Mouse (Mus musculus) forebrain, embryonic 14.5 days (tissue): ENCODE results near the gene Rbm47. TPM values are rescaled to one million over a fixed set of nuclear protein-coding genes. Genes with fewer than 3 reads are reported as not detected.

ENCODE experiments used
- ATAC-seq: fragments of 200-750 bp; cut with Nextera tagmentation; 2 replicates; pipeline ENCODE4 v1.8.0; 2017; ENCODE audit warnings: mild to moderate bottlenecking, moderate library complexity
- DNase-seq: peaks from one replicate; pipeline ENCODE4 v3.0.0-alpha.2; 2015; ENCODE audit warnings: low spot score
- H3K27ac ChIP-seq: fragments of 300-500 bp; sonication (generic); 2 replicates; pipeline ENCODE4 v1.5.1; 2014; ENCODE audit warnings: low read depth, mild to moderate bottlenecking, control low read depth, low read length, moderate library complexity
- H3K27me3 ChIP-seq: fragments of 300-500 bp; sonication (generic); replicated peaks from 2 replicates; pipeline ENCODE4 v1.6.1; 2014; ENCODE audit warnings: low read length, control low read depth, mixed read lengths; ENCODE audit not compliant: control insufficient read depth, insufficient read depth
- H3K36me3 ChIP-seq: fragments of 300-500 bp; sonication (generic); 2 replicates; pipeline ENCODE4 v1.6.1; 2014; ENCODE audit warnings: low read length, control low read depth; ENCODE audit not compliant: control insufficient read depth, insufficient read depth
- H3K4me1 ChIP-seq: fragments of 300-500 bp; sonication (generic); 2 replicates; pipeline ENCODE4 v1.6.1; 2014; ENCODE audit warnings: antibody characterized with exemption, low read length, control low read depth; ENCODE audit not compliant: control insufficient read depth, insufficient read depth
- H3K4me2 ChIP-seq: fragments of 300-500 bp; sonication (generic); 2 replicates; pipeline ENCODE4 v1.6.1; 2014; ENCODE audit warnings: mild to moderate bottlenecking, control low read depth, low read length
- H3K4me3 ChIP-seq: fragments of 300-500 bp; sonication (generic); 2 replicates; pipeline ENCODE4 v1.5.1; 2014; ENCODE audit warnings: low read depth, low read length, control low read depth
- H3K9ac ChIP-seq: fragments of 300-500 bp; sonication (generic); 2 replicates; pipeline ENCODE4 v1.6.1; 2014; ENCODE audit warnings: mild to moderate bottlenecking, low read length, control low read depth, moderate library complexity
- H3K9me3 ChIP-seq: fragments of 300-500 bp; sonication (generic); replicated peaks from 2 replicates; pipeline ENCODE4 v1.6.1; 2016; ENCODE audit warnings: low read length, control low read depth, mixed read lengths; ENCODE audit not compliant: control insufficient read depth
- WGBS: fragments of 180-500 bp; shearing (Covaris S2); extraction: QIAGEN DNeasy Blood & Tissue Kit; methylation state at CpG from one replicate; pipeline ENCODE4 v1.1.7; 2014; 5-methylcytosine and 5-hydroxymethylcytosine counted together
- polyA plus RNA-seq: library from polyadenylated mRNA; unstranded; fragments of >200 nt; fragmentation: Nextera tagmentation; extraction: Ambion mirVana; gene quantifications from 2 replicates; pipeline ENCODE4 v1.2.1, GENCODE M21; 2014

Rbm47 gene
- polyA plus RNA-seq, 1 experiment from 2014 or later: 2.2 TPM

- Histone ChIP-seq H3K36me3 (no peaks in the 10 kb centered on the region), H3K27me3 (no peaks in the 10 kb centered on the region), H3K9me3 (no peaks in the 10 kb centered on the region), H3K4me3 (no peak overlapping the region), H3K9ac (no peak overlapping the region), H3K4me2 (no peak overlapping the region), H3K27ac (no peak overlapping the region), H3K4me1 (no peaks in the 10 kb centered on the region)
- ATAC-seq (no peak), DNase-seq (no peak)
- 94% methylated on average over 5 of the region's 5 CpGs for WGBS
Measured at GRCm38 (mm10) chr5:66028232-66028631, 144.7 kb downstream of the Rbm47 start.

GRCm38 (mm10) chr5:66027206-66027605 is 145.7 kb downstream of the Rbm47 start:
- DNase-seq (no peak), ATAC-seq (no peak)
- H3K4me3 ChIP-seq: no peak overlapping the region
- H3K36me3 ChIP-seq: no peaks in the 10 kb centered on the region
- no peak overlapping the region for H3K9ac ChIP-seq
- no peaks in the 10 kb centered on the region for H3K4me1 ChIP-seq
- H3K4me2 ChIP-seq: no peak overlapping the region
- WGBS: 96% methylated on average over 8 of the region's 8 CpGs
- no peaks in the 10 kb centered on the region for H3K9me3 ChIP-seq
- no peaks in the 10 kb centered on the region for H3K27me3 ChIP-seq
- no peak overlapping the region for H3K27ac ChIP-seq

GRCm38 (mm10) chr5:66026796-66027195 is 146.1 kb downstream of the Rbm47 start:
- DNase-seq: no peak
- Histone ChIP-seq H3K4me2 (no peak overlapping the region), H3K36me3 (no peaks in the 10 kb centered on the region), H3K27ac (no peak overlapping the region), H3K4me3 (no peak overlapping the region), H3K4me1 (no peaks in the 10 kb centered on the region), H3K9ac (no peak overlapping the region), H3K27me3 (no peaks in the 10 kb centered on the region), H3K9me3 (no peaks in the 10 kb centered on the region)
- 98% methylated on average over 31 of the region's 31 CpGs for WGBS
- no peak for ATAC-seq

GRCm38 (mm10) chr5:66015449-66015961 is 157.4 kb downstream of the Rbm47 start:
- Histone ChIP-seq H3K4me1 (no peaks in the 10 kb centered on the region), H3K27ac (no peak overlapping the region), H3K4me3 (no peak overlapping the region), H3K4me2 (no peak overlapping the region), H3K9ac (no peak overlapping the region), H3K36me3 (no peaks in the 10 kb centered on the region), H3K9me3 (no peaks in the 10 kb centered on the region), H3K27me3 (no peaks in the 10 kb centered on the region)
- ATAC-seq: no peak
- 96% methylated on average over 2 of the region's 2 CpGs for WGBS
- no peak for DNase-seq

- no peaks in the 10 kb centered on the region for H3K4me1 ChIP-seq
- H3K36me3 ChIP-seq: no peaks in the 10 kb centered on the region
- no peaks in the 10 kb centered on the region for H3K9me3 ChIP-seq
- no peak overlapping the region for H3K9ac ChIP-seq
- no peak overlapping the region for H3K4me3 ChIP-seq
- ATAC-seq (no peak), DNase-seq (no peak)
- H3K27ac ChIP-seq: no peak overlapping the region
- no peaks in the 10 kb centered on the region for H3K27me3 ChIP-seq
- no peak overlapping the region for H3K4me2 ChIP-seq
- 90% methylated on average over 2 of the region's 2 CpGs for WGBS
Measured at GRCm38 (mm10) chr5:66014437-66014836, 158.5 kb downstream of the Rbm47 start.

GRCm38 (mm10) chr5:66013999-66014398 is 158.9 kb downstream of the Rbm47 start:
- H3K4me3 ChIP-seq: no peak overlapping the region
- H3K4me1 ChIP-seq: no peaks in the 10 kb centered on the region
- no peak overlapping the region for H3K9ac ChIP-seq
- no peaks in the 10 kb centered on the region for H3K27me3 ChIP-seq
- H3K36me3 ChIP-seq: no peaks in the 10 kb centered on the region
- H3K9me3 ChIP-seq: no peaks in the 10 kb centered on the region
- H3K4me2 ChIP-seq: no peak overlapping the region
- WGBS: 85% methylated on average over 3 of the region's 3 CpGs
- H3K27ac ChIP-seq: no peak overlapping the region
- ATAC-seq (no peak), DNase-seq (no peak)

GRCm38 (mm10) chr5:66008245-66008967 is 164.5 kb downstream of the Rbm47 start:
- Histone ChIP-seq H3K4me1 (no peaks in the 10 kb centered on the region), H3K4me2 (no peak overlapping the region), H3K9me3 (no peaks in the 10 kb centered on the region), H3K4me3 (no peak overlapping the region), H3K27me3 (no peaks in the 10 kb centered on the region), H3K36me3 (no peaks in the 10 kb centered on the region), H3K9ac (no peak overlapping the region), H3K27ac (no peak overlapping the region)
- ATAC-seq (no peak), DNase-seq (no peak)
- 91% methylated on average over 15 of the region's 15 CpGs for WGBS

- Histone ChIP-seq H3K27ac (no peak overlapping the region), H3K36me3 (no peaks in the 10 kb centered on the region), H3K4me1 (no peaks in the 10 kb centered on the region), H3K9ac (no peak overlapping the region), H3K9me3 (no peaks in the 10 kb centered on the region), H3K4me2 (no peak overlapping the region), H3K27me3 (no peaks in the 10 kb centered on the region), H3K4me3 (no peak overlapping the region)
- no peak for ATAC-seq
- no peak for DNase-seq
- 41% methylated on average over 16 of the region's 16 CpGs for WGBS
Measured at GRCm38 (mm10) chr5:66005041-66005678, 167.8 kb downstream of the Rbm47 start.
